Mouse (Mus musculus): ENCODE data around the gene Npas2.

Gene Npas2

DNA sequence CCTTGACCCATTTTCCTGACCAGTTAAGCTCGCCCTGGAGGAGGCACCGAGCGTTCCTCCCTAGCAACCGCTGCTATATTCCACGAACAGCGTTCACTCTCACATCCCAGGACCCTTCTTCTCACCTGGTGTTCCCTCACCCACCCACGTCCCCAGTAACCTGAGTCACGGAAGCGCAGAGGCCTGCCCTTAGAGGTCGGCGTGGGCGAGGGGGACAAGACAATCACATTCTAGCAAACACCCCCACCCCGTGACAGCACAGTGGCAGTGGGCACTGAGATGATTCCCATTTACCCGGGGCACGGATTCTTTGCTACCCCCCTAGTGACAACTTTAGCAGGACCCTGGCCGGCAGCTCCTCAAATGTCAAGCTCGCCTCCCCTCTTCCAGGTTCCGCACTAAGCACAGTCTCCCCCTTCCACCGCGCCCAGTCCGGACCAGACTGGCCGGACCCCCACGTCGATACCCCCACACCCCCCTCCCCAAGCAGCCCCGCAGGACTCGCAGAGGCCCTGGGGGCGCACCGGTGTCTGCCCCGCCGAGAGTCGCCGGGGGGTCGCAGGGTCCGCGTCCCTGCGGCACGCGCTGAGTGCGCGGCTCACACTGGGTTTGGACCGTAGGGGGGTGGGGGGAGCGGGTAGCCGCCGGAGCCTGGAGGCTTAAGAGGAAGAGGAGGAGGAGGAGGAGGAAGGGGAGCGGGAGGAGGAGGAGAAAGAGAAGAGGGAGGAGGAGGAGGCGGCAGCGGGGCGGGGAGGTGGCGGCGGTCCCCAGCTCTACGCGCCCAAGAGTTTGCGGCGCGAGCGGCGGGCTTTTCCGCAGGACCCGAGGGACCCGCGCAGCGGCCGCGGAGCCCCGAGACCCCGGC, at the start of gene Npas2:
TSS of gene Npas2 (plus strand) at position 735 of the 865 bp plus-strand sequence.
- in situ Hi-C loops (cut with MboI; ENCODE audit: low pct_unique_long_range_greater_than_20kb in 1 of 2, low sequenced_read_pairs in 2 of 2, unreplicated experiment in 1 of 2): no loop called here

- in situ Hi-C loops (cut with MboI; ENCODE audit: low pct_unique_long_range_greater_than_20kb in 1 of 2, low sequenced_read_pairs in 2 of 2, unreplicated experiment in 1 of 2): no loop called here
Measured at GRCm38 (mm10) chr1:39156778-39157177, 36.8 kb upstream of the Npas2 start.

DNA sequence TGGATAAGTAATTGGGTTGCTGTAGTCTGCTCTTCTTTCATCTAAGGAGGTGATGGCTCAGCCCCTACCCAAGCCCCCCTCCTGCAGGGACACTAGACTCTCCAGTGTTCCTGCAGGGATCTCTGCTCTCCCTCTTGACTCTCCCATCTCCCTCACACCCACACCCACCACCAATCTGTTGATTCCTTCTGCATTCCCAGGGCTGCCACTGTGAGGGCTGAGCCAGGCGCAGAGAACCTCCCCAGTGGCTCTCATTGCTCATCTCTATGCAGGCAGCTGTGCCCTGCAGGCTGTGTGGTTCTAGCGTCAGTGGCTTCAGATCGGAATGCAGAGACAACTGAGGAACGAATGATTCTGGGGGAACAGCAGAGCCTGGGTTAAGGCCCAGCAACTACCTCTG, 33.4 kb upstream of the Npas2 start:
- in situ Hi-C loops (cut with MboI; ENCODE audit: low pct_unique_long_range_greater_than_20kb in 1 of 2, low sequenced_read_pairs in 2 of 2, unreplicated experiment in 1 of 2): no loop called here

DNA sequence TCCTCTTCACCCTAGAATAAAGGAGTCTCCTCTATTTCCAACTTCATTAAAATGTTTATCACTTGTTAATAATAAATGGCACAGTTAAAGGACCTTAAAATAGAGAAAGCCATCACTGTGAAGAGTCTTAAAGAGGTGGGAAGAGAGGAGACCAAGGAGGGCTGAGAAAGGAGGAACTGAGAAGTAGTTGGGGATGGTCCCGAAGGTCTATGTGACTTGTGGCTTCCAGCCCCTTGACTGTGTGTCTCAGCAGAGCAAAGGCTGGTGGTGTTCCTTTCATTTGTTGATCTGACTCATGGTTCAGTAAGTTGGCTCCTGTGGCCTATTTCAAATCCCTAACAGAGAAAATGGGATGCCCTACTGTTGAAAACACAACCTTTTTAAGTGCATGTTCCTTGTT, 30.5 kb upstream of the Npas2 start:
- in situ Hi-C loops (cut with MboI; ENCODE audit: low pct_unique_long_range_greater_than_20kb in 1 of 2, low sequenced_read_pairs in 2 of 2, unreplicated experiment in 1 of 2): no loop called here

DNA sequence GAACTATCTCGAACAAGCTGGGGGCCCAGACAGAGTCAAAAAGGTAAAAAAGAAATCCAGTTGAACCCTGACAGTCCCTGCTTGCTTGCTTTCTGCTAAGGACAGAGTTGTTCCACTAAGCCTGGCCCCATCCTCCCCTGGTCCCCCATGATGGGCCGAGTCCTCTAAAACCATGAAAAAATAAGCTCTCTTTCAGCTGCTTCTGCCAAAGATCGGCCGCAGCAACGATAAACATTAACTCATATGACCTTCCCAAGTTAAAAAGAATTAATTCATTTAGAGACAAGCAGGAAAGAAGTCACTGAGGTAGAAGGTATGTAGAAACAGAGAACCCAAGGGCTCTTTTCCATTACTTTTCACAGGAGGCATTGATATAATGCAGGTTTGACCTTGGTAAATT, 16.8 kb upstream of the Npas2 start:
- in situ Hi-C loops (cut with MboI; ENCODE audit: low pct_unique_long_range_greater_than_20kb in 1 of 2, low sequenced_read_pairs in 2 of 2, unreplicated experiment in 1 of 2): no loop called here

DNA sequence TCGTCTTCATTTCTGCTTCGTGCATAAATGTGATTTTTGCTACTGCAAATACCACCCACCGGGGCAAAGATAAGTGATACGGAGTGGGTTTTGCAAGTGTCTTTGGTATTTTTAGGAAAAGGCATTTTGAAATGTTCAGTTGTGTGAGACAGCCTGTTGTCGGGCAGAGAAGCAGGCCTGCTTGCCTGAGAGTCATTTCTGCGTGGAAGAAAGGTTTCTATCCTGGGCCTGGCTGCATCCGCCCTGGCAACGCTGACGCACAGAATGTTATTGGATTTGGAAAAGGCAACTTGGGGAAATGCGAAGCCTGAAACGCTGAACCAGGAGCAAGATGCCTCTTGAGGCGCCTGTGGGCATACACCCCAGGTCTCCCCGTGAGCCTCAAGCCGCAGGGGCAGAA, 16.3 kb upstream of the Npas2 start:
- in situ Hi-C loops (cut with MboI; ENCODE audit: low pct_unique_long_range_greater_than_20kb in 1 of 2, low sequenced_read_pairs in 2 of 2, unreplicated experiment in 1 of 2): no loop called here

GRCm38 (mm10) chr1:39179806-39180205, 13.7 kb upstream of the Npas2 start:
- in situ Hi-C loops (cut with MboI; ENCODE audit: low pct_unique_long_range_greater_than_20kb in 1 of 2, low sequenced_read_pairs in 2 of 2, unreplicated experiment in 1 of 2): no loop called here

- in situ Hi-C loops (cut with MboI; ENCODE audit: low pct_unique_long_range_greater_than_20kb in 1 of 2, low sequenced_read_pairs in 2 of 2, unreplicated experiment in 1 of 2): no loop called here
Measured at GRCm38 (mm10) chr1:39180517-39180916, 13.0 kb upstream of the Npas2 start.

DNA sequence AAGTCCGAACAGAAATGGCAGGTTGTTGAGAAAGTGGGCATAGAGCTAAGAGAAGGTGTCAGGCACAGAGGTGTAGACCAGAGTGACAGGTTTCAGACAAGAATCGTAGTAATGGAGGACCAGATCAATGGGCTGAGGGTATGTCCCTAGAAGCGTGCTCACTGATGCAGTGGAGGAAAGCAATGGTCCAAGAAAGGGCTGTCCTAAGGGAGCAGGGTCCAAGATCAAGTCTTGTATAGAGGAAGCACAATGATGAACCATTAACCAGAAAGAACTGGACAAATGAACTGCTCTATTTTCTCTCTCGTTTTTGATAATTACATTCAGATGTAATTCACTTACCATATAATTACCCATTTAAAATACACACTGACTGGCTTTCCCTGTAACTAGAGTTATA, 11.6 kb upstream of the Npas2 start:
- in situ Hi-C loops (cut with MboI; ENCODE audit: low pct_unique_long_range_greater_than_20kb in 1 of 2, low sequenced_read_pairs in 2 of 2, unreplicated experiment in 1 of 2): no loop called here

GRCm38 (mm10) chr1:39185833-39186232, 7.7 kb upstream of the Npas2 start:
- in situ Hi-C loops (cut with MboI; ENCODE audit: low pct_unique_long_range_greater_than_20kb in 1 of 2, low sequenced_read_pairs in 2 of 2, unreplicated experiment in 1 of 2): no loop called here

DNA sequence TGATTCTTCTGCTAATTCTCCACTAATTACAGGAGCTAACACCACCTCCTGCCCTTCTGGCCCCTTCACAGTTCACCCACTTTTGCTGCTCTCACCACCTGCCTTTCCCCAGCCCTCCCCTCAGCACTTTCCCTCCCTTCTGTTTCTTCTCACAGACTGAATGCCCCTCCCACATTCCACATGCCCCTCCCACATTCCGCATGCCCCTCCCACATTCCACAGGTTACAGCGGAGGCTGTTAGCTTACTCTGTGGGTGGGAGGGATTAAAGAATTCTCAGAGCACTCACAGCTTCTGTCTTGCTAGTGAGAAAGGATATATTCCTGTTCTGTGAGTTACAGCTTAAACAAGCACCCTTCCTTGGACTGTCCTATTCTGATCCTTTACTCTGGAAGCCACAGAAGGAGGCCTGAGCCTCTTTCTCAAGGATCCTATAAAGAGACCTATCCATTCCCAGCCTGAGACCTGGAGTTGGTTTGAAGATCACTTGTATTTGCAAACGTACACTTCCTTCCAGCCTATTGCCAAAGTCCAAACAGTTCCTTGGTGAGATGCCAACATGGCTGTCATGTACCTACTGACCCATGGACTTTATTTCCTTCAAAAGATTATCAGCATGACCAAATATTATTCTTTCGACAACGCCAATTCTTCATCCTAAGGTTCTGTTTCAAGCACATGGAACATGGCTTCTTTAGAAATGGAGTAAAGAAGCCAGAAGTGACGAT, 6.7 kb upstream of the Npas2 start:
- in situ Hi-C loops (cut with MboI; ENCODE audit: low pct_unique_long_range_greater_than_20kb in 1 of 2, low sequenced_read_pairs in 2 of 2, unreplicated experiment in 1 of 2): no loop called here

DNA sequence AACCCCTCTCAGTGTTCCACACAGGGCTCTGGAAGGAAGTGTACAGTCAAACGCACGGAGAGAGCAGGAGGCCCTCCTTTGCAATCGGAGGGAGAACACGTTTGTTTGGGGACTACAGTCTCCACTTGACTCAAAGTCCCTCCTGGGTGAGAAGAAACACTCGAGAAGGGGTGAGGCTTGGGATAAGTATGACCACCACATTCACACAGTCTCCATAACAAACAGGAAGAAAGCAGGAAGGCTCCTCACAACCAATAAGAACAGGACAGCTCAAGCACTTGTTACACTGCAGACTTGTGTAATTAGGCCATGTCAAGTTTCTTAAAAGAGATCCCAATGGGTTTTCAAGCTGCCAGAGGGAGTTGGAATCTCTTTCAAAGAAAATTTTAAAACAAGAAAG, 2.4 kb upstream of the Npas2 start:
- in situ Hi-C loops (cut with MboI; ENCODE audit: low pct_unique_long_range_greater_than_20kb in 1 of 2, low sequenced_read_pairs in 2 of 2, unreplicated experiment in 1 of 2): no loop called here

DNA sequence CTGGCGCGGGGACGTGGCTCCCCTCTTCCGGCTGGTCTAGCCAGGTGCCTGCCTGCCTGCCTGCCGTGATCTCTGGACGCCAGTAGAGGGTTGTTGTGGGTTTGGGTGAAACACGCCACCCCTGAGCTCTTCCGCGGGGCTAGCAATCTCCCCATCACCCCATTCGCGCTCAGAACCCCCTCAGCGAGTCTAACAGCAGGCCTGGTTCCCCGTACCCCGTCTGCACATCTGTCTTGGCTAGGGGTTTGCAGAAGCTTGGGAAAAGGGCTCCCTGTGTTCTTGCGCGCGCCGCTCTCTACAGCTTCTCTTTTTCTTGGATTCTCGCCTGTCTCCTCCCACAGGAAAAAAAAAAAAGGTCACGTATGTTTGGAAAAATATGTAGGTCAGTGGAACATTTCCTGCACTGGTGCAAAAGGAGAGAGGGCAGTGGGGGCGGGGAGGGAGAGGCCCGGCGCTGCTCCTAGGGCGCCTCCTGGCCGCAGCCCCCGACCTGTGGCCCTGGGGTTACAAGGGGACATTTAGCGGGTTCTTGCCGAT, 1.0 kb upstream of the Npas2 start:
- in situ Hi-C loops (cut with MboI; ENCODE audit: low pct_unique_long_range_greater_than_20kb in 1 of 2, low sequenced_read_pairs in 2 of 2, unreplicated experiment in 1 of 2): no loop called here

GRCm38 (mm10) chr1:39193862-39194675, 538 bp downstream of the Npas2 start:
- in situ Hi-C loops (cut with MboI; ENCODE audit: low pct_unique_long_range_greater_than_20kb in 1 of 2, low sequenced_read_pairs in 2 of 2, unreplicated experiment in 1 of 2): no loop called here

DNA sequence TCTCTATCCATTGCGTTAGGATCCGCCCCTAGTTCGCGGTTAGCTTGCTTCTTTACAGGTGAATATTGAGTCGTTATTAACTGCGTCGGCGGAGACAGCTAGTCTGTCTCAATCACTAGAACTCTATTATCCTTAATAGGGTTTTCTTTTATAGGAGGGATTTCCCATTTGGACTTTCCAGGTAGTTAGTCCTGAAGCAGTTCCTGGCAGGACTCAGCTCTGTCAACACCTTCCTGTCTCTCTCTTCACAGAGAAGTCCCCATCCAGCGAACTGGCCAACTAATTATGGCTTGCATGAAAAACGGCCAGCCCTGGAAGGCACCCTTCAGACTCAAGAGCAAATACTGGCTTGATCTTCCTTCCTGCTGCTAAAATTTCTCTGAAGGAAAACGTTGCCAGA, 1.4 kb downstream of the Npas2 start:
- in situ Hi-C loops (cut with MboI; ENCODE audit: low pct_unique_long_range_greater_than_20kb in 1 of 2, low sequenced_read_pairs in 2 of 2, unreplicated experiment in 1 of 2): no loop called here

DNA sequence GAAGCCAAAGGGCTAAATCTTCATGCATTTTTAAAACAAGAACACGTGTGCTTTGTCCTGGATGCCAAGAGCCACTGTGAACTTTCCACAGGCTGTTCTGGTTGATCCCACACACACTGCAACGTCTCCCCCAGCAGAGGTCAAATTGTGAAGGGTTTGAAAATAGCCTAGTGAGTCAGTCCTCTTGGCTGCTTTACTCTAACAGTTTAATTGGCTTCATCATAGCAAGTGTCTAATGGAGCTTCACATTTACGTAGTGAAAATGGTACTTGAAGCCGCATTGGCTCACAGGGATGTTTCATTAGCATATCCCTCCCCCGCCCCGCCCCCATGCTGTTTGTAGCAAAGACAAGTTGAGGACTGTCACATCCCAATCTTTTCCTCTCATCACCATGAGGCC, 2.6 kb downstream of the Npas2 start:
- in situ Hi-C loops (cut with MboI; ENCODE audit: low pct_unique_long_range_greater_than_20kb in 1 of 2, low sequenced_read_pairs in 2 of 2, unreplicated experiment in 1 of 2): no loop called here

- in situ Hi-C loops (cut with MboI; ENCODE audit: low pct_unique_long_range_greater_than_20kb in 1 of 2, low sequenced_read_pairs in 2 of 2, unreplicated experiment in 1 of 2): no loop called here
Measured at GRCm38 (mm10) chr1:39196676-39197375, 3.3 kb downstream of the Npas2 start.

- in situ Hi-C loops (cut with MboI; ENCODE audit: low pct_unique_long_range_greater_than_20kb in 1 of 2, low sequenced_read_pairs in 2 of 2, unreplicated experiment in 1 of 2): loop anchor here in 1 of 2 experiments (25.0 kb wide), 1 partner anchor 193 kb away; no protein-coding TSS in a partner anchor
Measured at GRCm38 (mm10) chr1:39205021-39205420, 11.5 kb downstream of the Npas2 start.

Measured in mouse embryonic stem cell (cell line).